Comparison of ENCODE assay signal across 8 mouse cellular contexts in the genomic region with DNA sequence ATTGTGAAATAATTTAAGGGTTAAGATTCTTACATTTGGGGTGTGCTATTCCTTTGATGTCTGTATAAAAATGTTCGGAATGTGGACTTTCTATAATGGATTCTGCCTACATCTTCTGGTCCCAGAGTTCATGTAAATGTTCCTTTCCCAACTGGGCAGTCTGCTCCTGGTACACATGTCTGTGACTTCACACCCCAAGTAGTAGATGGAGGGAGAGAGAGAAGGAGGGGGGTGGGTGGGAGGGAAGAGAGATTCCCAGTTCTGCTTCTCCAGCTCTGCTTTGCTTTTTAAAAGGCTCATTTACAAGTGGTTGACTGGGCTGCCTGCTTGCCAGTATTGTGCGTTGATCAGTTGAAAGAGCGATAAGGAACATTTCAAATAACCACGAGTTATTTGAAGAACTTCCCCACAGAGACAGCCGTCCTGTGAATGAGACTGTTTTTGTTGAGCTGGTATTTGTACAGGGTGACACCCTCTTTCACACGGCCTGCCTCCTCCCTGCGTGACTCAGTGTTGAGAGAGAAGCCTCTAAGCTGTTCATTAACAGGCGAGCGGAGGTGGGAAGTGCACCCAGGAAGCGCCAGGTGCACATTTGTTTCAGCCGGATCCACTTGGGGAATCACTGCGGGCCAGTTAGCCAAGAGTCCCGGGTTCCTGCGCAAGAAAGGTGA. TPM values are rescaled to one million over a fixed set of nuclear protein-coding genes. Genes with fewer than 3 reads are reported as not detected.
A peak's percentile ranks its signal among the peaks of the same experiment; 100 is the strongest.
DNase-seq lines count a peak whose midpoint lies in the region; ATAC-seq lines count a peak whose summit lies in the region.

A gene (plus strand): TSS at position 541 of the 671 bp plus-strand sequence.

- no peaks in the 10 kb centered on the region for H3K27me3 ChIP-seq in midbrain, embryonic 14.5 days (ENCODE audit: control insufficient read depth, insufficient read depth, low read length)

- no peaks in the 10 kb centered on the region for H3K9me3 ChIP-seq in midbrain, embryonic 14.5 days (ENCODE audit: control insufficient read depth, low read length)

- no peak within 1 kb of the TSS for H3K9ac ChIP-seq in midbrain, embryonic 14.5 days (replicated peaks; ENCODE audit: low read length)

- no peaks in the 10 kb centered on the region for H3K36me3 ChIP-seq in midbrain, embryonic 14.5 days (ENCODE audit: control insufficient read depth, insufficient read depth, low read length)

- no peak within 1 kb of the TSS for H3K4me3 ChIP-seq in midbrain, embryonic 14.5 days (replicated peaks; ENCODE audit: low read depth, low read length)

- no peak for ATAC-seq in midbrain, embryonic 14.5 days (ENCODE audit: low FRiP score, low TSS enrichment)

- H3K4me2 ChIP-seq in midbrain, embryonic 14.5 days (ENCODE audit: low read length): 0 out of 2 replicates have a peak within 1 kb of the TSS, but pooled peaks have one; percentile 16

- 22% methylated on average over 14 of the region's 14 CpGs for WGBS in midbrain, embryonic 14.5 days

- no peaks in the 10 kb centered on the region for H3K4me1 ChIP-seq in midbrain, embryonic 14.5 days (ENCODE audit: control insufficient read depth, insufficient read depth, low read length)

- DNase-seq in embryo, embryonic 11 days: peak; percentile 20
- DNase-seq in embryo, embryonic 10 days (ENCODE audit: low spot score): no peak
- DNase-seq in right cerebral cortex, adult 2 months (ENCODE audit: low spot score in 2 of 2): peak; percentile 44 to 45
- DNase-seq in right cerebral cortex, postnatal 14 days: no peak
- DNase-seq in kidney, postnatal 10 days: peak; percentile 57
- DNase-seq in midbrain, embryonic 14.5 days: no peak
- no peak for DNase-seq in adrenal gland, adult 2 months
- no peak for DNase-seq in gastrocnemius, postnatal 4 days (ENCODE audit: low spot score in 2 of 2)

- no peak within 1 kb of the TSS for H3K27ac ChIP-seq in midbrain, embryonic 14.5 days (replicated peaks; ENCODE audit: low read depth, low read length)

RNA-seq across cellular contexts. Expression of the gene that starts here (rescaled TPM):
- 0.08 and 0.20 TPM in 2 replicates for polyA plus RNA-seq in midbrain, embryonic 14.5 days (2014; fragmentation: Nextera tagmentation; extraction: Ambion mirVana)
- under 1 TPM in 1 of 2 experiments, not detected in 1; 0.35 TPM for total RNA-seq in adrenal gland, adult 2 months (2021)
- polyA plus RNA-seq in adrenal gland, adult 2 months (2012; rRNA removed): 0.04 TPM in 1 of 2 replicates, not detected in the other
- total RNA-seq in gastrocnemius, postnatal 4 days (2021): under 1 TPM in 1 of 2 experiments, not detected in 1; 0.10 TPM

Comparison
In these comparisons a context has a peak if more than half of its experiments do, and no peak if none do; other contexts are left out.
1. DNase-seq: peak in embryo, embryonic 11 days (single experiment), right cerebral cortex, adult 2 months (2 of 2) and kidney, postnatal 10 days (single experiment); none in embryo, embryonic 10 days (single experiment), right cerebral cortex, postnatal 14 days (single experiment), midbrain, embryonic 14.5 days (single experiment), adrenal gland, adult 2 months (single experiment) and gastrocnemius, postnatal 4 days (0 of 2).